Mouse (Mus musculus): ENCODE data around the gene 1700022I11Rik. TPM values are rescaled to one million over a fixed set of nuclear protein-coding genes. Genes with fewer than 3 reads are reported as not detected.

The 1700022I11Rik gene
- total RNA-seq, 2 experiments from 2014 or later, result not detected

DNA sequence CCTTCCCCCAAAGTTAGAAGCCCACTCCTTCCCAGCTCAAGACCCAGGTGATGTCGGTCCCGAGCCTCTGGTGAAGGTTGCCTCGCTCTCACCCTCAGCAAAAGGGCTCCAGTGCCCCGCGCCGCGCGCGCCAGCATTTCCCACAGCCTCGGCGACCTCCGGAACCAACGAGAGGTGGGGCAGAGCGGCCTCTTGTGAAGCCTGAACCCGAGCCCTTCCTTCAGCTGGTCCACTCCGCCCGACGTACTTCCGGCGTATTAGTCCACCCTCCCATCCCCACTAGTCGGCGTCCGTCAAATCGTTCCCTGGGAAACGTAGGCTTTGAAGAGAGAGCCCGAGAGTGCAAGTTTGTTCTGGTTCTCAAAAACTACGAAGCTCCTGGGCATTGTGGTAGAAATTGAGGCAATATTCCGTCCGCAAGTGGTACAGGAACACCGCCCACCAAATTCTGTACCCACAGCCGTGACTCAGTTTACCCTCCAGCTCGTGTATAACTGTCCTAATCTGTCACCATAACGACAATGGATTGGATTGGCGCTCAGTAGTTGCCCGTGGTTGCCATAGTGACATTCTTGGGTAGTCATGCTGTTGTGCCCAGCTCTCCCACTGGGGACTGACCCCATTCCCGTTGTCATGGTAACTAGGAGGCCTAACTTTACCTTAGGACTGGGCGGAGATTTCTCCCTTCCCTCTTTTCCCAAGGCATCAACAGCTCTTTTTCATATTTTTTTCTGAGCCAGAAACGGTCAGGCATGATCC lies 62.0 kb downstream of the 1700022I11Rik start, which contains the start of gene Stoml2:
TSS of gene Stoml2 (minus strand) at position 474 of the 759 bp plus-strand sequence.
- peak; percentile 89 to 95 for DNase-seq (ENCODE audit: low spot score in 2 of 2)

DNA sequence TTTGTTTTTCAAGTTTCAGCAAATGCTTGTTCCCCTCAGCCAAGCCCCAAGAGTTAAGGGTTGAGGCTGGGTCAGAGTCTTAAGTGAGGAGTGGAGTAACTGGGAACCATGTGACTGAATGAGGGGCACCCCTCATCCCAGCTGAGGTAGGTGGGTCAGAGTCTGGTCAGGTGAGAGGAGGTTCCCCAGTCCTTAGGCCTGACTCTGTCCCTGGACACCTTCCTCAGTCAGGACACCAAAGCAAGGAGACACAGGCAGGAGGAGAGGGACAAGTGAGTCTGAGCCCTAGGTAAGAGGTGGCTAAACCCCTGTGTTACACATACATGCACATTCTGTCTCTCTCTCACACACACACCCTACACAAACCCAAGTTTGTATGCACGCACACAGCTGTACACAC lies 63.1 kb downstream of the 1700022I11Rik start:
- no peak for DNase-seq (ENCODE audit: low spot score in 2 of 2)

Other genes with a start within 250 kb of the 1700022I11Rik start
- gene 4930578G10Rik, start 234.1 kb upstream of the 1700022I11Rik start, total RNA-seq (2021), result 1 to 10 TPM; 1.4 to 2.2 TPM
- under 1 TPM in 1 of 2 experiments, not detected in 1; 0.60 TPM for gene Ccl19, start 213.0 kb upstream of the 1700022I11Rik start, total RNA-seq (2021)
- gene Ccl21a, start 195.6 kb upstream of the 1700022I11Rik start, total RNA-seq (2021), result not detected
- under 1 TPM; 0.46 to 0.64 TPM for gene Fam205a1, start 115.7 kb upstream of the 1700022I11Rik start, total RNA-seq (2021)
- gene Gm12394, start 112.8 kb upstream of the 1700022I11Rik start, total RNA-seq (2021), result 1 to 10 TPM in 1 of 2 experiments, under 1 TPM in 1; 0.65 to 1.0 TPM
- gene Fam205c, start 95.4 kb upstream of the 1700022I11Rik start, total RNA-seq (2021), result under 1 TPM; 0.38 to 0.46 TPM
- 100 to 1,000 TPM; 121 to 134 TPM for gene Phf24, start 52.9 kb upstream of the 1700022I11Rik start, total RNA-seq (2021)
- 100 to 1,000 TPM; 213 to 218 TPM for gene Dnajb5, start 19.8 kb upstream of the 1700022I11Rik start, total RNA-seq (2021)
- 100 to 1,000 TPM; 214 to 228 TPM for gene Vcp, start 30.9 kb downstream of the 1700022I11Rik start, total RNA-seq (2021)
- 10 to 100 TPM in 1 of 2 experiments, 1 to 10 TPM in 1; 9.9 to 11.6 TPM for gene Fancg, start 40.9 kb downstream of the 1700022I11Rik start, total RNA-seq (2021)
- 10 to 100 TPM; 29.1 to 32.0 TPM for gene Pigo, start 56.2 kb downstream of the 1700022I11Rik start, total RNA-seq (2021)
- gene Stoml2, start 62.1 kb downstream of the 1700022I11Rik start, total RNA-seq (2021), result 100 to 1,000 TPM; 102 to 103 TPM
- gene Fam214b, start 76.6 kb downstream of the 1700022I11Rik start, total RNA-seq (2021), result 10 to 100 TPM; 35.0 to 40.2 TPM
- gene Unc13b, start 89.3 kb downstream of the 1700022I11Rik start, total RNA-seq (2021), result 10 to 100 TPM; 48.4 to 53.3 TPM